Mouse (Mus musculus) liver, postnatal 0 days (tissue): Measurements from ENCODE around the gene Syngr2. TPM values are rescaled to one million over a fixed set of nuclear protein-coding genes. Genes with fewer than 3 reads are reported as not detected.
"Not testable (repeated sequence)": the region's sequence is repeated elsewhere in the genome, so short reads cannot be mapped to it uniquely, and the experiment has no call there.

Experiments
- ATAC-seq: fragments of 200-750 bp; cut with Nextera tagmentation; 2 replicates; pipeline ENCODE4 v1.8.0; 2017; ENCODE audit warnings: mild to moderate bottlenecking, moderate library complexity
- DNase-seq: peaks from one replicate; pipeline ENCODE4 v3.0.0-alpha.2; 2016
- H3K27ac ChIP-seq: fragments of 300-500 bp; sonication (generic); 2 replicates; pipeline ENCODE4 v1.5.1; 2014; ENCODE audit warnings: antibody characterized with exemption, moderate library complexity, mild to moderate bottlenecking, low read depth
- H3K27me3 ChIP-seq: fragments of 300-500 bp; sonication (generic); 2 replicates; pipeline ENCODE4 v1.6.1; 2014; ENCODE audit warnings: low read length, control low read depth, mixed read lengths; ENCODE audit not compliant: insufficient read depth
- H3K36me3 ChIP-seq: fragments of 300-500 bp; sonication (generic); replicated peaks from 2 replicates; pipeline ENCODE4 v1.6.1; 2014; ENCODE audit warnings: mild to moderate bottlenecking, control low read depth, low read length, moderate library complexity, mixed read lengths; ENCODE audit not compliant: insufficient read depth
- H3K4me1 ChIP-seq: fragments of 300-500 bp; sonication (generic); 2 replicates; pipeline ENCODE4 v1.6.1; 2014; ENCODE audit warnings: antibody characterized with exemption, mild to moderate bottlenecking, control low read depth; ENCODE audit not compliant: insufficient read depth
- H3K4me2 ChIP-seq: fragments of 300-500 bp; sonication (generic); 2 replicates; pipeline ENCODE4 v1.6.1; 2014; ENCODE audit warnings: low read depth, mild to moderate bottlenecking, low read length, moderate library complexity, mixed read lengths
- H3K4me3 ChIP-seq: fragments of 300-500 bp; sonication (generic); 2 replicates; pipeline ENCODE4 v1.5.1; 2014; ENCODE audit warnings: low read depth, low read length
- H3K9ac ChIP-seq: fragments of 300-500 bp; sonication (generic); replicated peaks from 2 replicates; pipeline ENCODE4 v1.6.1; 2014; ENCODE audit warnings: mild to moderate bottlenecking, moderate library complexity
- H3K9me3 ChIP-seq: fragments of 300-500 bp; sonication (generic); 2 replicates; pipeline ENCODE4 v1.6.1; 2016; ENCODE audit warnings: mild to moderate bottlenecking, control low read depth, low read length, mixed read lengths
- CTCF ChIP-seq: sonication (generic); IDR thresholded peaks from 2 replicates; pipeline ENCODE4 v1.5.1; 2016; ENCODE audit warnings: antibody characterized with exemption, low read depth
- EP300 ChIP-seq: IDR thresholded peaks from 2 replicates; pipeline ENCODE4 v1.6.1; 2016; ENCODE audit warnings: antibody characterized with exemption, low read depth, mild to moderate bottlenecking
- WGBS: fragments of 180-500 bp; shearing (Covaris S2); extraction: QIAGEN DNeasy Blood & Tissue Kit; methylation state at CpG from one replicate; pipeline ENCODE4 v1.1.7; 2014; ENCODE audit not compliant: insufficient replicate concordance; 5-methylcytosine and 5-hydroxymethylcytosine counted together
- polyA plus RNA-seq: library from polyadenylated mRNA; unstranded; fragments of >200 nt; fragmentation: Nextera tagmentation; extraction: Ambion mirVana; gene quantifications from 2 replicates; pipeline ENCODE4 v1.2.1, GENCODE M21; 2015

The Syngr2 gene
- polyA plus RNA-seq, 1 experiment from 2014 or later: 62.2 TPM

- Histone ChIP-seq H3K4me3 (peak overlapping the region; percentile 42), H3K36me3 (no peaks in the 10 kb centered on the region), H3K9ac (peak overlapping the region; percentile 55), H3K9me3 (no peaks in the 10 kb centered on the region), H3K27me3 (no peaks in the 10 kb centered on the region), H3K27ac (peak overlapping the region; percentile 98), H3K4me1 (peaks cover 70% of the 10 kb centered on the region), H3K4me2 (peak overlapping the region; percentile 94)
- peak; percentile 49 for ATAC-seq
- DNase-seq: peak; percentile 95
- TF ChIP-seq EP300 (0 out of 2 replicates have a peak, but pooled peaks have one; percentile 28), CTCF (peak; percentile 97)
- WGBS: 18% methylated on average over 28 of the region's 28 CpGs
These were observed 22.9 kb downstream of the Syngr2 start for GRCm38 (mm10) chr11:117832086-117832969.

GRCm38 (mm10) chr11:117833509-117833908 is 24.0 kb downstream of the Syngr2 start:
- not testable (repeated sequence) for H3K27me3 ChIP-seq, H3K9me3 ChIP-seq, DNase-seq, H3K4me2 ChIP-seq, H3K4me3 ChIP-seq, H3K36me3 ChIP-seq, ATAC-seq, H3K9ac ChIP-seq
- Histone ChIP-seq H3K4me1 (peaks cover 68% of the 10 kb centered on the region), H3K27ac (peak overlapping the region; percentile 98)
- WGBS: 87% methylated on average over 4 of the region's 6 CpGs

GRCm38 (mm10) chr11:117834086-117834485 is 24.6 kb downstream of the Syngr2 start:
- H3K4me3 ChIP-seq: no peak overlapping the region
- no peak overlapping the region for H3K9ac ChIP-seq
- H3K27me3 ChIP-seq: no peaks in the 10 kb centered on the region
- DNase-seq (no peak), ATAC-seq (no peak)
- H3K9me3 ChIP-seq: no peaks in the 10 kb centered on the region
- H3K27ac ChIP-seq: peak overlapping the region; percentile 83
- H3K4me2 ChIP-seq: no peak overlapping the region
- TF ChIP-seq EP300 (peak; percentile 46; the same call in 1 of the 2 replicates), CTCF (no peak)
- no peaks in the 10 kb centered on the region for H3K36me3 ChIP-seq
- H3K4me1 ChIP-seq: peaks cover 66% of the 10 kb centered on the region
- 74% methylated on average over 8 of the region's 8 CpGs for WGBS

- no peaks in the 10 kb centered on the region for H3K27me3 ChIP-seq
- H3K9ac ChIP-seq: 0 out of 2 replicates have a peak overlapping the region, but pooled peaks have one; percentile 12
- H3K4me2 ChIP-seq: peak overlapping the region; percentile 31
- no peak overlapping the region for H3K4me3 ChIP-seq
- H3K36me3 ChIP-seq: no peaks in the 10 kb centered on the region
- TF ChIP-seq CTCF (no peak), EP300 (no peak)
- H3K9me3 ChIP-seq: no peaks in the 10 kb centered on the region
- H3K4me1 ChIP-seq: peaks cover 65% of the 10 kb centered on the region
- WGBS: 34% methylated on average over 13 of the region's 13 CpGs
- ATAC-seq (peak; percentile 7), DNase-seq (peak; percentile 74)
- H3K27ac ChIP-seq: peak overlapping the region; percentile 64; the same call in 1 of the 2 replicates
These were observed 26.8 kb downstream of the Syngr2 start for GRCm38 (mm10) chr11:117836306-117836705.

- Histone ChIP-seq H3K4me3 (no peak overlapping the region), H3K36me3 (no peaks in the 10 kb centered on the region), H3K9ac (peak overlapping the region; percentile 26; the same call in 1 of the 2 replicates), H3K4me1 (peaks cover 59% of the 10 kb centered on the region), H3K9me3 (no peaks in the 10 kb centered on the region), H3K4me2 (peak overlapping the region; percentile 54), H3K27me3 (no peaks in the 10 kb centered on the region), H3K27ac (peak overlapping the region; percentile 94)
- ATAC-seq: peak; percentile 93
- WGBS: 51% methylated on average over 2 of the region's 2 CpGs
- TF ChIP-seq EP300: peak; percentile 82
- TF ChIP-seq CTCF: no peak
- DNase-seq: peak; percentile 82
These were observed 29.1 kb downstream of the Syngr2 start for GRCm38 (mm10) chr11:117838572-117838971.

- no peaks in the 10 kb centered on the region for H3K36me3 ChIP-seq
- H3K9ac ChIP-seq: peak overlapping the region; percentile 26; the same call in 1 of the 2 replicates
- H3K27me3 ChIP-seq: no peaks in the 10 kb centered on the region
- peaks cover 59% of the 10 kb centered on the region for H3K4me1 ChIP-seq
- H3K27ac ChIP-seq: peak overlapping the region; percentile 94
- DNase-seq: no peak
- H3K9me3 ChIP-seq: no peaks in the 10 kb centered on the region
- WGBS: 35% methylated on average over 1 of the region's 1 CpGs
- no peak for TF ChIP-seq CTCF
- TF ChIP-seq EP300: no peak
- peak; percentile 11 for ATAC-seq
- H3K4me2 ChIP-seq: peak overlapping the region; percentile 54
- no peak overlapping the region for H3K4me3 ChIP-seq
These were observed 29.6 kb downstream of the Syngr2 start for GRCm38 (mm10) chr11:117839021-117839420.
